Mouse (Mus musculus) bone marrow macrophage, adult 2 months (primary cell): Measurements from ENCODE around the gene Zdhhc13.

Experiments
- CTCF ChIP-seq: IDR thresholded peaks from 2 replicates; pipeline ENCODE4 v1.5.1; 2012; ENCODE audit warnings: low read depth, mild to moderate bottlenecking, low read length, moderate library complexity
- POLR2A ChIP-seq: IDR thresholded peaks from 2 replicates; pipeline ENCODE4 v1.6.1; 2012; ENCODE audit warnings: mild to moderate bottlenecking, low read depth, low read length, borderline replicate concordance

DNA sequence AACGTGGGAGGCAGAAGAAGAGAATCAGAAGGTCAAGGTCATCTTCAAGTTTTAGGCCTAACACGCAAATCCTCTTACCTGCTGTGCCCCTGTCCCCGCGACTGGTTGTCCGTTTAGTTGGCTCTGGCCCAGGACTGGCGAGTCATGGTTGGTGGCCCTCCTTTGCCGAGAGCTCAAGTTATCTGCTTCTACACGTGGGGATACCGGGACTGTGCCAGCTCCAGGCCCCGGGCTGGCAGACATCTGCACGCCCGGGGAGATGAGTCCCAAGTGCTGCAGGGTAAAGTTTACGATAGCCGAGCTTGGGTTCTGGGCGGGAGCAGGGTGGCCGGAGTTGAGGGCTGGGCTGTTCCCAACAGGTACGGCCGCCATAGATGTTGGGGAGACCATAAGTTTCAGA, 78.8 kb downstream of the Zdhhc13 start:
- TF ChIP-seq CTCF, result no peak
- no peak for TF ChIP-seq POLR2A
